Mouse (Mus musculus) hindbrain, embryonic 11.5 days (tissue): Measurements from ENCODE around the gene Amdhd2. TPM values are rescaled to one million over a fixed set of nuclear protein-coding genes. Genes with fewer than 3 reads are reported as not detected.

Experiments used
- ATAC-seq: fragments of 200-750 bp; cut with Nextera tagmentation; 2 replicates; pipeline ENCODE4 v1.8.0; 2017; ENCODE audit warnings: mild to moderate bottlenecking, moderate TSS enrichment, moderate library complexity; ENCODE audit not compliant: low FRiP score
- DNase-seq: peaks from one replicate; pipeline ENCODE4 v3.0.0-alpha.2; 2015; ENCODE audit warnings: low spot score
- H3K27ac ChIP-seq: fragments of 300-500 bp; sonication (generic); 2 replicates; pipeline ENCODE4 v1.5.1; 2014; ENCODE audit warnings: mild to moderate bottlenecking, low read depth, low read length
- H3K27me3 ChIP-seq: fragments of 300-500 bp; sonication (generic); 2 replicates; pipeline ENCODE4 v1.6.1; 2014; ENCODE audit warnings: mild to moderate bottlenecking, low read length, moderate library complexity, mixed read lengths; ENCODE audit not compliant: control insufficient read depth, insufficient read depth
- H3K36me3 ChIP-seq: fragments of 300-500 bp; sonication (generic); 2 replicates; pipeline ENCODE4 v1.6.1; 2014; ENCODE audit warnings: mild to moderate bottlenecking, low read length, moderate library complexity, mixed read lengths; ENCODE audit not compliant: control insufficient read depth, insufficient read depth
- H3K4me1 ChIP-seq: fragments of 300-500 bp; sonication (generic); replicated peaks from 2 replicates; pipeline ENCODE4 v1.6.1; 2014; ENCODE audit warnings: low read length, mixed read lengths; ENCODE audit not compliant: control insufficient read depth, insufficient read depth
- H3K4me2 ChIP-seq: fragments of 300-500 bp; sonication (generic); replicated peaks from 2 replicates; pipeline ENCODE4 v1.6.1; 2014; ENCODE audit warnings: mild to moderate bottlenecking, low read depth, low read length
- H3K4me3 ChIP-seq: fragments of 300-500 bp; sonication (generic); 2 replicates; pipeline ENCODE4 v1.5.1; 2014; ENCODE audit warnings: low read depth, low read length
- H3K9ac ChIP-seq: fragments of 300-500 bp; sonication (generic); 2 replicates; pipeline ENCODE4 v1.6.1; 2014; ENCODE audit warnings: low read depth, low read length
- H3K9me3 ChIP-seq: fragments of 300-500 bp; sonication (generic); 2 replicates; pipeline ENCODE4 v1.6.1; 2016; ENCODE audit warnings: low read length; ENCODE audit not compliant: control insufficient read depth
- WGBS: fragments of 180-500 bp; shearing (Covaris S2); extraction: QIAGEN DNeasy Blood & Tissue Kit; methylation state at CpG from one replicate; pipeline ENCODE4 v1.1.7; 2014; 5-methylcytosine and 5-hydroxymethylcytosine counted together
- polyA plus RNA-seq: library from polyadenylated mRNA; unstranded; fragments of >200 nt; fragmentation: Nextera tagmentation; extraction: Ambion mirVana; gene quantifications from 2 replicates; pipeline ENCODE4 v1.2.1, GENCODE M21; 2014

Gene Amdhd2
- 31.1 and 33.1 TPM in 2 replicates for polyA plus RNA-seq

GRCm38 (mm10) chr17:24163176-24163962 is at the start of gene Amdhd2:
Gene Amdhd2, minus strand, starts transcription at chr17:24163766.
- peak within 1 kb of the TSS; percentile 96 for H3K4me2 ChIP-seq
- H3K9ac ChIP-seq: peak within 1 kb of the TSS; percentile 87
- H3K9me3 ChIP-seq: no peaks in the 10 kb centered on the region
- ATAC-seq (peak; percentile 94), DNase-seq (peak; percentile 99)
- no peaks in the 10 kb centered on the region for H3K27me3 ChIP-seq
- H3K36me3 ChIP-seq: no peaks in the 10 kb centered on the region
- peak within 1 kb of the TSS; percentile 76 for H3K27ac ChIP-seq
- H3K4me1 ChIP-seq: peaks cover 11% of the 10 kb centered on the region
- 1% methylated on average over 47 of the region's 47 CpGs for WGBS
- peak within 1 kb of the TSS; percentile 83 for H3K4me3 ChIP-seq

- peaks cover 2% of the 10 kb centered on the region for H3K27me3 ChIP-seq
- H3K4me1 ChIP-seq: peaks cover 16% of the 10 kb centered on the region
- no peaks in the 10 kb centered on the region for H3K9me3 ChIP-seq
- ATAC-seq: no peak
- no peak overlapping the region for H3K4me2 ChIP-seq
- H3K36me3 ChIP-seq: peaks cover 10% of the 10 kb centered on the region; the same call in 1 of the 2 replicates
- DNase-seq: no peak
- WGBS: 81% methylated on average over 6 of the region's 6 CpGs
- no peak overlapping the region for H3K9ac ChIP-seq
- no peak overlapping the region for H3K4me3 ChIP-seq
- H3K27ac ChIP-seq: no peak overlapping the region
These were observed 49.6 kb upstream of the Amdhd2 start for GRCm38 (mm10) chr17:24213186-24213585.

- no peak overlapping the region for H3K27ac ChIP-seq
- DNase-seq (no peak), ATAC-seq (no peak)
- peaks cover 17% of the 10 kb centered on the region for H3K4me1 ChIP-seq
- H3K9me3 ChIP-seq: no peaks in the 10 kb centered on the region
- H3K4me3 ChIP-seq: peak overlapping the region; percentile 45
- H3K27me3 ChIP-seq: peaks cover 9% of the 10 kb centered on the region
- 23% methylated on average over 5 of the region's 5 CpGs for WGBS
- peaks cover 10% of the 10 kb centered on the region; the same call in 1 of the 2 replicates for H3K36me3 ChIP-seq
- H3K4me2 ChIP-seq: peak overlapping the region; percentile 77
- H3K9ac ChIP-seq: no peak overlapping the region; the same call in 1 of the 2 replicates
These were observed 49.0 kb upstream of the Amdhd2 start for GRCm38 (mm10) chr17:24212441-24213018.

- DNase-seq (peak; percentile 86), ATAC-seq (peak; percentile 41)
- Histone ChIP-seq H3K27ac (peak overlapping the region; percentile 30), H3K4me3 (peak overlapping the region; percentile 45), H3K4me2 (peak overlapping the region; percentile 77), H3K27me3 (peaks cover 15% of the 10 kb centered on the region), H3K4me1 (peaks cover 21% of the 10 kb centered on the region), H3K9ac (peak overlapping the region; percentile 81), H3K9me3 (no peaks in the 10 kb centered on the region), H3K36me3 (peaks cover 10% of the 10 kb centered on the region; the same call in 1 of the 2 replicates)
- 1% methylated on average over 37 of the region's 37 CpGs for WGBS
These were observed 48.3 kb upstream of the Amdhd2 start for GRCm38 (mm10) chr17:24211631-24212440.

GRCm38 (mm10) chr17:24210591-24210990 is 47.0 kb upstream of the Amdhd2 start:
- DNase-seq (no peak), ATAC-seq (no peak)
- peaks cover 25% of the 10 kb centered on the region for H3K4me1 ChIP-seq
- H3K4me3 ChIP-seq: no peak overlapping the region
- peaks cover 19% of the 10 kb centered on the region for H3K27me3 ChIP-seq
- H3K4me2 ChIP-seq: no peak overlapping the region
- H3K9ac ChIP-seq: no peak overlapping the region
- peaks cover 5% of the 10 kb centered on the region; the same call in 1 of the 2 replicates for H3K36me3 ChIP-seq
- 67% methylated on average over 3 of the region's 3 CpGs for WGBS
- no peak overlapping the region for H3K27ac ChIP-seq
- H3K9me3 ChIP-seq: no peaks in the 10 kb centered on the region

- H3K27me3 ChIP-seq: peaks cover 19% of the 10 kb centered on the region
- no peak overlapping the region for H3K4me3 ChIP-seq
- ATAC-seq: no peak
- H3K4me1 ChIP-seq: peaks cover 27% of the 10 kb centered on the region
- no peak overlapping the region; the same call in 1 of the 2 replicates for H3K4me2 ChIP-seq
- 79% methylated on average over 3 of the region's 3 CpGs for WGBS
- 0 out of 2 replicates have a peak overlapping the region, but pooled peaks have one; percentile 79 for H3K27ac ChIP-seq
- no peaks in the 10 kb centered on the region for H3K9me3 ChIP-seq
- no peak for DNase-seq
- H3K36me3 ChIP-seq: no peaks in the 10 kb centered on the region
- no peak overlapping the region for H3K9ac ChIP-seq
These were observed 46.3 kb upstream of the Amdhd2 start for GRCm38 (mm10) chr17:24209916-24210240.

- peaks cover 19% of the 10 kb centered on the region for H3K27me3 ChIP-seq
- H3K4me2 ChIP-seq: peak within 1 kb of the TSS; percentile 94
- 1% methylated on average over 18 of the region's 43 CpGs for WGBS
- ATAC-seq: peak; percentile 36
- H3K9ac ChIP-seq: peak within 1 kb of the TSS; percentile 80
- peak within 1 kb of the TSS; percentile 79 for H3K27ac ChIP-seq
- H3K4me1 ChIP-seq: peaks cover 29% of the 10 kb centered on the region
- no peaks in the 10 kb centered on the region for H3K36me3 ChIP-seq
- no peaks in the 10 kb centered on the region for H3K9me3 ChIP-seq
- H3K4me3 ChIP-seq: peak within 1 kb of the TSS; percentile 48
- peak; percentile 74 for DNase-seq
These were observed 45.7 kb upstream of the Amdhd2 start, which contains the start of gene Ntn3 for GRCm38 (mm10) chr17:24209043-24209915. Gene Ntn3, minus strand, starts transcription at chr17:24209531.

GRCm38 (mm10) chr17:24208641-24209042 is 45.1 kb upstream of the Amdhd2 start:
- ATAC-seq (no peak), DNase-seq (no peak)
- peaks cover 19% of the 10 kb centered on the region for H3K27me3 ChIP-seq
- H3K36me3 ChIP-seq: no peaks in the 10 kb centered on the region
- H3K27ac ChIP-seq: peak overlapping the region; percentile 79
- no peaks in the 10 kb centered on the region for H3K9me3 ChIP-seq
- peak overlapping the region; percentile 48 for H3K4me3 ChIP-seq
- peak overlapping the region; percentile 94 for H3K4me2 ChIP-seq
- 1% methylated on average over 29 of the region's 29 CpGs for WGBS
- H3K9ac ChIP-seq: peak overlapping the region; percentile 80
- peaks cover 29% of the 10 kb centered on the region for H3K4me1 ChIP-seq
